Mouse (Mus musculus) heart, postnatal 0 days (tissue): ENCODE data around the gene Marc1.

Experiments used
- CTCF ChIP-seq: IDR thresholded peaks from 2 replicates; pipeline ENCODE4 v1.5.1; 2016; ENCODE audit warnings: antibody characterized with exemption, control low read depth, low read depth
- EP300 ChIP-seq: IDR thresholded peaks from 2 replicates; pipeline ENCODE4 v1.6.1; 2016; ENCODE audit warnings: antibody characterized with exemption, low read depth

GRCm38 (mm10) chr1:184846092-184846750 lies 35.1 kb upstream of the Marc1 start, which contains the start of gene Marc2:
- no peak for TF ChIP-seq CTCF
- no peak for TF ChIP-seq EP300
